Mouse (Mus musculus) ES-Bruce4 (cell line): ENCODE measurements around the gene Itga2.

Experiments used
- CTCF ChIP-seq: IDR thresholded peaks from one replicate; pipeline ENCODE4 v1.8.1; 2011; ENCODE audit warnings: low read depth, low read length
- POLR2A ChIP-seq: IDR thresholded peaks from one replicate; pipeline ENCODE4 v1.8.1; 2011; ENCODE audit warnings: low read length; ENCODE audit not compliant: insufficient read depth

GRCm38 (mm10) chr13:114831367-114831833 is 100.5 kb downstream of the Itga2 start:
- TF ChIP-seq POLR2A (no peak), CTCF (no peak)
